Comparison of ENCODE assay signal across 10 mouse cellular contexts in genomic region chrX:43427111-43427510, GRCm38 (mm10). TPM values are rescaled to one million over a fixed set of nuclear protein-coding genes. Genes with fewer than 3 reads are reported as not detected.
A peak's percentile ranks its signal among the peaks of the same experiment; 100 is the strongest.
DNase-seq lines count a peak whose midpoint lies in the region; ATAC-seq lines count a peak whose summit lies in the region.
"Had no signal": no experiment of that assay in that cellular context is flagged by ENCODE, and none has a peak within 500 bp of the region (broad histone marks: within the 10 kb centered on the region; RNA-seq: fewer than 3 reads in every experiment).

No protein-coding gene starts in this region.

- no peak for ATAC-seq in cerebellum, adult (ENCODE audit: insufficient number of reproducible peaks, low FRiP score, low TSS enrichment)
- no peak for ATAC-seq in embryonic facial prominence, embryonic 15.5 days (ENCODE audit: insufficient number of reproducible peaks, low FRiP score, low TSS enrichment, low read depth)
- ATAC-seq in liver, embryonic 12.5 days: no peak

- no peak overlapping the region for H3K27ac ChIP-seq in embryonic facial prominence, embryonic 15.5 days (replicated peaks)
- H3K27ac ChIP-seq in liver, embryonic 12.5 days: no peak overlapping the region

- peak; percentile 47 for DNase-seq in cerebellum, adult 11 months
- peak; percentile 3 to 17 for DNase-seq in layer of hippocampus, postnatal 10 days (ENCODE audit: low spot score in 2 of 2)
- peak; percentile 12 for DNase-seq in neural tube, embryonic 10.5 days (ENCODE audit: extremely low spot score, low spot score)
- no peak for DNase-seq in gastrocnemius, adult 18-20 months (ENCODE audit: low spot score)
- DNase-seq in gastrocnemius, postnatal 36 days: no peak
- DNase-seq: adrenal gland, postnatal 14 days had no signal

- WGBS in embryonic facial prominence, embryonic 15.5 days: 23% methylated on average over 10 of the region's 10 CpGs
- WGBS in liver, embryonic 12.5 days (ENCODE audit: insufficient replicate concordance): 18% methylated on average over 10 of the region's 10 CpGs

- no peak overlapping the region for H3K4me3 ChIP-seq in embryonic facial prominence, embryonic 15.5 days (replicated peaks)
- H3K4me3 ChIP-seq in liver, embryonic 12.5 days: no peak overlapping the region

- intact Hi-C loops in gastrocnemius, postnatal 36 days (cut with DNase I): no loop called here

- H3K36me3 ChIP-seq in embryonic facial prominence, embryonic 15.5 days: no peaks in the 10 kb centered on the region
- H3K36me3 ChIP-seq in liver, embryonic 12.5 days: no peaks in the 10 kb centered on the region

- H3K4me1 ChIP-seq in embryonic facial prominence, embryonic 15.5 days: no peaks in the 10 kb centered on the region
- H3K4me1 ChIP-seq in liver, embryonic 12.5 days: no peaks in the 10 kb centered on the region

- peak overlapping the region; percentile 60 for H3K4me2 ChIP-seq in embryonic facial prominence, embryonic 15.5 days (replicated peaks)
- no peak overlapping the region for H3K4me2 ChIP-seq in liver, embryonic 12.5 days

- H3K9ac ChIP-seq in embryonic facial prominence, embryonic 15.5 days: no peak overlapping the region
- H3K9ac ChIP-seq in liver, embryonic 12.5 days: no peak overlapping the region

- H3K27me3 ChIP-seq in embryonic facial prominence, embryonic 15.5 days: peaks cover 14% of the 10 kb centered on the region
- H3K27me3 ChIP-seq in liver, embryonic 12.5 days (replicated peaks): peaks cover 33% of the 10 kb centered on the region

- H3K9me3 ChIP-seq in embryonic facial prominence, embryonic 15.5 days (replicated peaks): no peaks in the 10 kb centered on the region
- H3K9me3 ChIP-seq in liver, embryonic 12.5 days (replicated peaks): no peaks in the 10 kb centered on the region

RNA-seq across cellular contexts. Expression of gene Tenm1, which starts 1.8 kb away (rescaled TPM):
- 1.8 and 1.9 TPM in 2 replicates for polyA plus RNA-seq in embryonic facial prominence, embryonic 15.5 days (2015; fragmentation: Nextera tagmentation; extraction: Ambion mirVana)
- total RNA-seq in layer of hippocampus, postnatal 10 days (2021): 10 to 100 TPM; 52.8 to 55.9 TPM
- total RNA-seq in gastrocnemius, adult 18-20 months (2021): not detected
- under 1 TPM in 1 of 2 experiments, not detected in 1; 0.02 TPM for total RNA-seq in gastrocnemius, postnatal 36 days (2021)
- 0.05 TPM in 1 of 2 replicates, not detected in the other for polyA plus RNA-seq in liver, embryonic 12.5 days (2016; fragmentation: Nextera tagmentation; extraction: Ambion mirVana)
- polyA plus RNA-seq: heart, embryonic 14.5 days had no signal

Comparison
In these comparisons a context has a peak if more than half of its experiments do, and no peak if none do; other contexts are left out.
1. DNase-seq: peak in cerebellum, adult 11 months (single experiment), layer of hippocampus, postnatal 10 days (2 of 2) and neural tube, embryonic 10.5 days (single experiment); none in gastrocnemius, adult 18-20 months (single experiment) and gastrocnemius, postnatal 36 days (0 of 2).
2. RNA of gene Tenm1, which starts 1.8 kb away (total RNA-seq): 52.8 to 55.9 TPM in layer of hippocampus, postnatal 10 days; 0.02 TPM in gastrocnemius, postnatal 36 days and not detected in gastrocnemius, adult 18-20 months; every median in the first group is over 10 times any median in the second.